Mouse (Mus musculus): ENCODE measurements around the gene Taf1c.
A peak's percentile ranks its signal among the peaks of the same experiment; 100 is the strongest.

Taf1c gene

GRCm38 (mm10) chr8:119574437-119575365 lies 30.3 kb downstream of the Taf1c start, which contains the start of the genes Hsdl1 and Dnaaf1:
Gene Hsdl1, minus strand, starts transcription at chr8:119575183.
Gene Dnaaf1, plus strand, starts transcription at chr8:119575235.
- ATAC-seq (ENCODE audit: low TSS enrichment), result peak; percentile 90

GRCm38 (mm10) chr8:119572411-119572810 lies 32.6 kb downstream of the Taf1c start:
- no peak for ATAC-seq (ENCODE audit: low TSS enrichment)

GRCm38 (mm10) chr8:119571135-119571534 lies 33.9 kb downstream of the Taf1c start:
- no peak for ATAC-seq (ENCODE audit: low TSS enrichment)

- ATAC-seq (ENCODE audit: low TSS enrichment), result no peak
These were observed 35.1 kb downstream of the Taf1c start for GRCm38 (mm10) chr8:119569881-119570280.

- no peak for ATAC-seq (ENCODE audit: low TSS enrichment)
These were observed 36.1 kb downstream of the Taf1c start for GRCm38 (mm10) chr8:119568951-119569350.

- no peak for ATAC-seq (ENCODE audit: low TSS enrichment)
These were observed 36.8 kb downstream of the Taf1c start for GRCm38 (mm10) chr8:119568251-119568650.

GRCm38 (mm10) chr8:119566367-119566766 lies 38.7 kb downstream of the Taf1c start:
- no peak for ATAC-seq (ENCODE audit: low TSS enrichment)

- ATAC-seq (ENCODE audit: low TSS enrichment), result no peak
These were observed 41.2 kb downstream of the Taf1c start for GRCm38 (mm10) chr8:119563849-119564251.

GRCm38 (mm10) chr8:119559402-119559720 lies 45.7 kb downstream of the Taf1c start:
- no peak for ATAC-seq (ENCODE audit: low TSS enrichment)

GRCm38 (mm10) chr8:119558603-119559401 lies 46.2 kb downstream of the Taf1c start, which contains the start of gene Mbtps1:
Gene Mbtps1, minus strand, starts transcription at chr8:119558735.
- peak; percentile 94 for ATAC-seq (ENCODE audit: low TSS enrichment)

- ATAC-seq (ENCODE audit: low TSS enrichment), result peak; percentile 81
These were observed 47.0 kb downstream of the Taf1c start for GRCm38 (mm10) chr8:119557821-119558602.

- ATAC-seq (ENCODE audit: low TSS enrichment), result no peak
These were observed 47.9 kb downstream of the Taf1c start for GRCm38 (mm10) chr8:119557132-119557531.

GRCm38 (mm10) chr8:119555861-119556260 lies 49.2 kb downstream of the Taf1c start:
- no peak for ATAC-seq (ENCODE audit: low TSS enrichment)

- ATAC-seq (ENCODE audit: low TSS enrichment), result no peak
These were observed 52.1 kb downstream of the Taf1c start for GRCm38 (mm10) chr8:119552967-119553366.

GRCm38 (mm10) chr8:119548560-119549113 lies 56.4 kb downstream of the Taf1c start:
- ATAC-seq (ENCODE audit: low TSS enrichment), result no peak

All from frontal cortex, adult (tissue).